Mouse (Mus musculus): ENCODE results near the gene Auh.

GRCm38 (mm10) chr13:52833748-52834147 lies 95.7 kb downstream of the Auh start:
- TF ChIP-seq POLR2A (IDR thresholded peaks at IDR 0.05; ENCODE audit: borderline replicate concordance, extremely low read depth, insufficient read depth, insufficient read length, poor library complexity, severe bottlenecking) (no peak), CTCF (IDR thresholded peaks at IDR 0.05; ENCODE audit: borderline replicate concordance, extremely low read depth, insufficient read depth, insufficient read length) (no peak)

All from brain, embryonic 14.5 days (tissue).